Mouse (Mus musculus) thymus, postnatal 4 days (tissue): Measurements from ENCODE around the gene Gba2.
A peak's percentile ranks its signal among the peaks of the same experiment; 100 is the strongest.

ENCODE experiments used
- DNase-seq: peaks from one replicate; pipeline ENCODE4 v3.0.0; 2021

The Gba2 gene

DNA sequence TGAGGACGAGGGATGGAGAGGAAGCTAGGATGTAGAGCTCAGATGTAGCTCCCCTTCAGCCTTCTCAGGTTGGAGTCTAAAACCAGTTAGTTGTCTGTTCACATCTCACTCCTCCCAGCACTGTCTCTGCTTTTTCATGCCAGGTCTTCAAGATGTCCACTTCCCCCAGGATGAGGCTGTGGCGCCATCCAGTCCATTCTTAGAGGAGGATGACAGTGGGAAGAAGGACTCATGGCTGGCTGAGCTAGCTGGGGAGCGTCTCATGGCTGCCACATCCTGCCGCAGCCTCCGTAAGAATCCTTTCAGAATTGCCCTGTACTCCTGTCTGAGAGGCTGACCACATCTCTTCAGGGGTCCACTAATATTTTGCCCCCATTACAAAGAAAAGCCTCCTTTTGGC lies 2.0 kb upstream of the Gba2 start:
- DNase-seq, result no peak

DNA sequence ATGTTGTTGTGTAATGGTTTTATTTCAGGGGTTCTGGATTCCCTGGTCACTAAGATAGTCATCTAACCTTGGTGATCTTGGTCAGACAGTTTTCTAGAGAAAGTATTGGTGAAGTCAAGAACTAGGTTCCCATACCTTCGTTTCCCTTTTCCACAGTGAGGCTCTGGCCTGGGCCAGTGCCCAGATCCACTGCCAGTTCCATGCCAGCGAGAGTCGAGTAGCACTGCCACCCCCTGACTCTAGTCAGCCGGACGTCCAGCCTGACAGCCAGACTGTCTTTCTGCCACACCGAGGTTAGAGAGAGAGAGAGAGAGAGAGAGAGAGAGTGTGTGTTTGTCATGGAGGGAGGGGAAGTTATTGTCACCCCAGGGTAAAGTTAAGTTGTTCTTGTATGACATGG lies 1.1 kb upstream of the Gba2 start:
- no peak for DNase-seq

DNA sequence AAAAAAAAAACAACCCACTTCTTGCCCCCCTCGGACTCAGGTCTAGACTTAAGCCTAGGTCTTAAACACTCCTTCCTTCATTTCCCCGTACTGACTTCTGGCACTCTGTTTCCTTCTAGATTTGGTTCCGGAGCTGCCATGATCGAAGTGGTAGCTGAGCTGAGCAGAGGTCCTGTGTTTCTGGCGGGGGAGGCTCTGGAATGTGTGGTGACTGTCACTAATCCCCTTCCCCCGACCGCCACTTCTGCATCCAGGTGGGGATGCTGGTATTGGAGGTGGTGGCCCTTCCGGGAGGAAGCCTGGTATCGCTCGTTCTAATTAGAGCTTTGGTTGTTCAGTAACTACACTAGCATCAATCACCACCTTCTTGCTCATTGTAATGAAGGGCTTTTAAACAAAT lies 583 bp upstream of the Gba2 start:
- peak; percentile 34 for DNase-seq

DNA sequence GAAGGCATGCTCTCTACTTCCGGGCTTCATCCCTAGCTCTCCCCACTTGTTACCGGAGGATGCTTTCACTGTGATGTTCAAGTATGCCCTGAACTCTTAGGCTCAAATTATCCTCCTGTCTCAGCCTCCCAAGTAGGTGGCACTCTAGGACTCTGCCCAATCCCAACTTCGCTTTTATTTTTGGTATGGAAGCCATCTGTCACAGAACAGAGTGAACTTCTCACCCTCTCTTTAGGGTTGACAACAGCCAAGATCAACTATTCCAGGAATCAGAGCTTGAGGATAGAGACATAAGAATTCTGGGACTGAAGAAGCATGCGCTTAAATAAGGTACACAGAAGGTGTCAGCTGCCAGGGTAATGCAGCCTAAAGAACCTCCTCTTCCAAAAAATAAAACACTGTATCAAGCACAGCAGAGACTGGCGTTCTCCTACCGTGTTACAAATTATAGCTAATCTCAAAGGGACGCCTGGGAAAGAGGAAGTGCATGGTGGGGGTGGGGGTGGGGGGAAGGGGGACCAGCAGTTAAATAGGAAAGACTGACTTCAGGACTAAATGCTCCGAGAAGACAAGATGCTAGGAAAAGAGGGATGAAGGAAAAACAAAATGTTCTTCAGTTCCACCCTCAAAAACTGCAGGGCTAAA lies 1.3 kb downstream of the Gba2 start:
- no peak for DNase-seq

DNA sequence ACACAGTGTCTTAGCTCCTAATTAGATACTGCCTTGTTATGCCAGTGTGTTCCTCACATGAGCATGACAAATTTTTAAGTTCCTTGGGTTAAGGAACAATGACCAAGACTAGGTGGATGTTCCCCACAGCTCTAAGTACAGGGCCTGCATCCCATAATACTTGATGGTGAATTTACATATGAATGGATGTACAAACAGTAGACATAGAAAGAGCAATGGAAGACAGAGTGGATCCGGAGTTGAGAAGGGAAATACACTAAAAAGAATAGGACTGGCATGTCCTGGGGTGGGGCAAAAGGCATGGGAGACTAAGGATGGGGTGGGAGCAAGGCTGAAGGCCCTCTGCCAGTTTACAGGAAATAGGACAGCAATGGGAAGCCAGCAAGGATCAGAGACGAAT lies 3.3 kb downstream of the Gba2 start:
- no peak for DNase-seq

DNA sequence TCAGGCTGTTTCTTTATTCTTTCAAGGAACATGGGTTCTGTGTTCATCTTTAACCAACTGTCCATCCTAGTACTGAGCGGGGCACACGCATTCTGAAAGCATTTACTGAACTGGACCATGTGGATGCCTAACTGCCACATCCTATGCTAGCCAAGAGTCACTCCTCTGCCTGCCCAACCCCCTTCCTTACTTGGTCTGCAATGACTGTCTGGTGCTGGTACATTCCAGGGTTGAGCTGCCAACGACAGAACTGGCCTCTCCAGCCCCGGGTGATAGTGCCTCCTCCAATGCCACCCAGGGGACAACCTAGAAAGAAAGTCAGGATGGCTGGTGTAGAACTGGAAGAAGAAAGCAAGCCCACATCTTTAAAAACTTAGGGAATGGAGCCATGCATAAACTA lies 5.1 kb downstream of the Gba2 start:
- DNase-seq, result no peak

DNA sequence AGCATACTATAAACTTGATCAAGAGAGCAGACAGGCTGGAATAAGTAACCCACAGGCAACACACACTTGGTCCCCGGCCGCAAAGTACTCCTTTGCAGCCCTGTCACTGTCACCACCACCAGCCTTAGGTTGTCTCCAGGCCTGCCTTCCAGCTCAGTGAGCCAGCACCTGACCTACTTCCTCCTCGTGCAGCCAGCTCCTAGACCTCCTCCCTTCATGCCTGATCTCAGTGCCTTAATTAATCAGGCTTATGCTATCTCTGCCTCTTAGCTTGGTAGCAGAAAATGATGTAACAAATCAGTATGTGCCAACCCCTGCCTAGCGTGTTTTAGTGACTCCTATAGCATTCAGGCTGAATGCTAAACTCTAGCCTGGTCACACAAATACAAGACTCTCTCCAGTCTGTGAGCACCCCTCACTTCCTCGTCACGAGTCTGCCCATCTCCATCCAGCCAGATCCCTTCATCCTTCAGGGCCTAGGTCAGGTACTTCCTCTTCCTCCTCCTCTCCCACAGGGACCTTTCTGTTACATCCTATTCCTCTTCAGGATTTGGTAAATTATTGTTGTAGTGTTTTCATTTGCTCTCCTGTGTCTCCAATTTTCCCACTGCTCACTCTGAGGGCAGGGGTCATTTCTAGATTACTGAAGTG lies 7.2 kb downstream of the Gba2 start:
- DNase-seq, result no peak

DNA sequence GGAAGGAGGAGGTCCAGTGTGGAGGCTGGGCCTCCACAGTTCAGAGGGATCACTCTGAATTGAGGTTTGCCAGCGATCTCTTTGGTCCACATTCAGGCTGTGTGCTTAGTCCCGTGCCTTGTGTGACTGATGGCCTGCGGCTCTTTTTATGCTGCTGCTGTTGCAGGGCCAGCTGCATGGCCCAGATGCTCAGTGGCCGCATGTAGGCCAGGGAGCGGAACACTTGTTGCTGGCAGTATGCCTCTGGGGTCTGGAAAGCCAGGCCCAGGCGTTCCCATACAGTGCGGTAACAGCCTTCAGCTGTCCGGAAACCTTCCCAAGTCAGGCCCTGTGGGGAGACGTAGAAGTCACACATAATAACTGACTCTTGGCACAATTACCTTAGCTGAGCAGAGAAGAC lies 11.5 kb downstream of the Gba2 start:
- no peak for DNase-seq

DNA sequence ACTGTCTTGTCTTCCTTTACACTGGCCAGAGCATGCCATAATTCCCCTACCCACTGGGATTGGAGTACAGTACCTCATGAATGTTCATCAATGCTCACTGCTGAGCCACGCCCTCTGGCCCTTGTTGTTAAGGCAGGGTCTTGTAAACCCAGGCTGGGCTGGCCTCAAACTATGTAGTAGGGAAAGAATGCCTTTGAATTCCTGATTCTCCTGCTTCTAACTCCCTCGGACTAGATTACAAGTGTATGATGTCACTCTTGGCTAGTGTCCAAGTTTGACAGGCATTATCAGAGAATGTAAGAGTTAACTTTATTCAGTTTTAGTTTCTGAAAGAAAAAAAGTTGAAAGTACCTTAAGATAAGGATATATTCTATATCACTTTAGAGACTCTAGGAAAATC lies 14.4 kb downstream of the Gba2 start:
- DNase-seq, result no peak

DNA sequence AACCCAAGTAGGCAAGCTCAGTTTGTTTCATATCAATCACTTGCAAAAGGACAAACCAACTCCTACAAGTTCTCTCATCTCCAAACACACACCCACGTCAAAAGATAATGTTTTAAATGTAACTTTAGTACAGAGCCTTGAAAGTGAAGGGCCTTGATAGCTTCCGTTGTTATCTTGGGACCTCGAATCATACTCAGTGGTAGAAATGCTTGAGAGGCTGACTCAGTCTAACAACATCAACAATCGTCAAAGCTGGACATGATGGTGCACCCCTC lies 15.1 kb downstream of the Gba2 start:
- DNase-seq, result no peak

DNA sequence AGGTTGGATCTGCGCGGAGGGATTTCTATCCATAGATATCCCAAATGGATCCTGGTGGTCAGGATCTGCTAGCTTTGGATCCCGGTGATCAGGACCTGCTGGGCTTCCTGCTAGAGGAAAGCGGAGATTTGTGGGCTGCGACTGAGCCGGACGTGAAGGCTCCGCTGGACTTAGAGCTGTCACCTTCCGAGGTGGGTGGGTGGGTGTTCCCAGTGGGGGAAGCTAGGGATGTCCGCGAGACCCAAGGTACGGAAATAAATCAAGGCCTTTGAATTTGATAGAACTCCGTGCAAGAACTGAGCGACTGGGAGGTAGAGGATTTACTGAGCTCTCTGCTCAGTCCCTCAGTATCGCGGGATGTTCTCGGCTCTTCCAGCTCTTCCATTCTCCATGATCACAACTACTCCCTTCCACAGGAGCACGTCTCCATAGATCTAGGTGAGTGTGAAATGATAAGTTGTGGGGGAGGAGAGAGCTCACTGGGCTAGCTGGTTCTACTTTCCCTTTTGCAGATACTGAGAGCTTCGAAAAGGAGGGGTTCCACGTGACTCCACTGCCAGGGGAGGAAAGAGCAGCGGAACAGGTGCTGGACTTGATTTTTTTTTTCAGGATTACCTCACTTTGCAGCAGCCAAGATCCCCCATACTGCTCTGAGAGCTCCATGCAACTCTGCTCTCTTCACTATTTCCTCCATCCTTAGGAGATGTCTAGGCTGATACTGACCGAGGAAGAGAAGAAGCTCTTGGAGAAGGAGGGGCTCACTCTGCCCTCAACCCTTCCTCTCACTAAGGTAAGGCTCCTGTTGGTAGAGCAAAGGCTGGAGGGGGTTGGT lies 15.7 kb downstream of the Gba2 start:
- DNase-seq, result no peak

DNA sequence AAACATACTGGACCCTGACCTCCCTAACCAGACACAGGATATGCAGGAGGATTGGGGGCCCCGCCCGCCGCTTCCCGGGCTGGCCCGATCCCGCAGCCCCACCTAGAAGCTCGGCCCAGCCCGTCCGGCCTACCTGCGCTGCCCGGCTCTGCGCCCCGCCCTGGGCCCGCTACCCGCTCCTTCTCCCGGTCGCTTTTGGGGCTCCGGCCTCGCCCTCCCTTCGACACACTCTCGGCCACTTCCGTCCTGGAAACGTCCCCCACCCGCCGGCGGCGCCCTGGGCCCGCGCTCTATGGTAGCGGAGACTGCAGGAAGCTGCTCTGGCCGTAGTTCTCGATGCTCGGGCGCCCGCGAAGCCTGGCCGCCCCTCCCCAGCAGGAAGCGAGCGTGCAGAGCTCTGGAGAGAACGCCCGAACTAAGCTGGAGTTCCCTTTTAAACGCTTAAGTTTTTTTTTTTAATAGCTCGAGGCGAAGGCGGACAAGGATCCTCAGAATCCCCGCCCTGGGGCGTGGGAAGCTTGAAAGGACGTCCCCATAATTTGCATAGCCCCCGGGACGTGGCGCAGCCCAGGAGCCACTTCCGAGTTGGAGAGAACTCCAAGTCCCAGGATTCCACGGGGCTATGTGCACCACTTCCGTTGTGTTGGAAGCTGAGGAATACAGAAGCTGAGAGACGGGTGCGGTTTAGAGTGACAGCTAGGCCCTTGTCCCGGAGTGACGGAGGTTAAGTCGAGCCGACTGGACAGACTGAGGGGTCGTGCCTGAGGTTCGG lies 16.5 kb downstream of the Gba2 start, which contains the start of the genes Creb3 and Tln1:
Gene Creb3, plus strand, starts transcription at position 336 of the 772 bp plus-strand sequence.
Gene Tln1, minus strand, starts transcription at position 695 of the 772 bp plus-strand sequence.
- peak; percentile 94 for DNase-seq

DNA sequence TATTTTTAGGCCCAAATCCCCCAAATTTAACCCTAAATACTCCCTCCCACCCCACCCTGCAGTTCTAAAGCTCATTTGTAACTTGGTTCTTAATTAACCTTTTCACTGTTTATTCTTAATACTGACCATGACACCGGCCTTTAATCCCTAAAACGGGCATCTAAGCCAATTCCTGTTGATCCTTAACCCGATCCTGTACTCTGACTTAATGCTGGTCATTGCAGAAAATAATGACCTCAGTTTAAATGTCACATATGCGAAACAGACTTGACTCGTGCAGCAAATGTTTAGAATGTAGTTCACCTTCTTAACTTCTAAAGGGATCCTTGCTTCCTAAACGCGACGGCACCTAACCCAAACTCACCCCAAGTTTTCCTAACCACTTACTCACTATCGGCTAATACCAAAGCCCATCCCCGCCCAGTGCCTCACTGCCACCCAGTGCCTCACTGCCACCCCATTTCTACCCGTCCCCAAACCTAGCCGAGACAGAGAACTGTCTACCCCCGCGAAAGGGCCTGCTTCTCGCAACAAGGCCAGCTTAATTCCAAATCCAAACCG lies 17.2 kb downstream of the Gba2 start:
- DNase-seq, result no peak

DNA sequence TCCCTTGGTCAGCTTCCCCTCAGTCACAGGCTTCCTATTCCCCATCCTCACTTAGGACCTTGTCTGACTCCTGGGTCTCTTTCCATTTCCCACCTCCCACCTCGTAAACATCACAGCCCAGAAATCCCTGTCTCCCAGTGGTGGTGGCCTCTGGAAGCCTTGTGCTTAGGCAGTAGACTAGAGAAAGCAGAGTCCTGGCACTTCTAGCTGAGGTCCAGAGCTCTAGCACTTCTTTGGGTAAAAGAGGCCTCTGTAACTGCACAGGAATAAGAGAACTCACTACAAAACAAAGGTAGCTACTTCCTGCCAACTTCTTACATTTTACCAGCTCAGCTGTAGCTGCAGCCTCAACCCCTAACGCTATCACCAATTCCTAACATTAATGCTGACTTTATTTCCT lies 17.7 kb downstream of the Gba2 start:
- DNase-seq, result peak; percentile 24

DNA sequence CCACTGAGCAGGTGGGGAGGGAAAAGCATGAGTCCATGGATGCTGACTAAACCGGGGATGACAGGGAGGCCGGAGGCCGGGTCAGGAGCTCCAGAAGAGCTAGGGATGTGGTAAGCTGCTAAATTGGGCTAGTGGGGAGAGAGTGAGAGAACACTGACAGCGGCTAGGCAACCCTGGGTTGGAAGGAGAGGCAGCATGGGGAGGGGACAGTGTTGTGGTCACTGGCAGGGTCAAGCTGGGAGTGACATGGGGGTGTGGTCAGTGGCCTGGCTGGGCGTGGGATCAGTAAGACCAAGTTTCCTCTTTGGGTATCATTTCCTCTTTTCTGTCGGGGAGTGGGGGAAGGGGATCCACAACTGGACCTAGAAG lies 18.4 kb downstream of the Gba2 start:
- DNase-seq, result peak; percentile 33

DNA sequence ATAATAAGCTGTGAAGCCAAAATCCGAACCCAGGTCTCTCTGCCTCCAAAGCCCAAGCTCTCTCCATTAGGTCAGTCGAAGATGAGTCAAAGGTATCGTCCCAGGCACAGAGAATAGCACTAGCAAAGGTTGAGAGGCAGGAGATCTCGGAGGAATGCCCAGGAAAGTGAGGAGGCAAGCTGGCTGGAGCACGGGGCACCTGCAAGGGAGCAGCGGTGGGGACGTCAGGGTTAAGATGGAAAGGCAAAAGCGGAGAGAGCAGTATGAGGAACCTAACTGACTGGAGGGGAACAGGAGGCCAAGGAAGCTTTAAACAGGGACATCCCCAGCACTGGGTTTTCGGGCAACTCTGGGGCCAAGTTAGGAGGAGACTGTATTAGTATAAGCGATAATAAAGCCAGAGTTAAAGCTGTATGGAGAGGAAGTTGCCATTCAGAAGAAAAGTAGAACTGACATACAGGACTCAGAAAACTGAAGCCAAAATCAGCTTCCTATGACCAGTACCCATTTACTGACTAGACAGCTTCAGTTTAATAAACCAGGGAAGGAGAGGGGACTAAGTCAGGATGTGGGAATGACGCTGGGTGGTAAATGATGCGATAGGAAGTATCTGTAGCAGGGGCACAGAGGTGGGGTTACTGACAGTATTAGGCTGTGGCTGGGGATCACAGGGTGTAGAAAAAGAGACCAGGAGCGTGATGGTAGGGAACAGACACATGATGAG lies 19.0 kb downstream of the Gba2 start:
- DNase-seq, result no peak

DNA sequence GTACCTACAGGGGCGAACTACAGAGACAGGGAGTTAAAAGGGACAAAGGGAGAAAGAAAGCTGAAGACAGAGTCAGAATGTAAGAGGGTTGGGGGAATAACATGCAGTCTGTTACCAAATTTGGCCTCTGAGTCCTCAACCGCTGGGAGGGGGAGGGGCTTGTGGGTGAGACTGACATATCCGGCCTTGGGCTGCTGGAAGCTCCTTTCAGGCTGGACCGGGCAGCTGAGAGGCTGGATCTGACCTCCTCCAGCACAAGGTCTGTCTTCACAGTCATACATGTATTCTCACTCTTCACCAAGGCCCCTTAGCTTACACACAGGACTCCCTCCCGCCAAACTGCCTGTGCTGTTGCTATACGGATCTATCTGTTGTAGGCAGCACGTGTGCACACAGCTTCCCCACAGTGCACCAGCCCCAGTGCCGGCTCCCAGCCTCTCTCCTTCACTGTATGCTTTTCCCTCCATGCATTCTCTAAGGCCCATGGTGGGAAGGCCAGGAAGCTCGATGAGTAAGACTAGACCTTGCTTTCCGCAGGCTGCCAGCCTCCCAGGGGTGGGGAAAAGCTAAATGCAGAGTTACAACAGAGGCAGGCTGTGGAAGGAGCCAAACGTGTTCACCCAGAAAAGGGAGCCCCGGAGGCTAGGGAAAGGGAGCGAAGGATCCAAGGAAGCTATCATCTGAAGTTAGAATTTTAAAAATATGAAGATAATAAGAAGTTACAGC lies 19.9 kb downstream of the Gba2 start:
- DNase-seq, result peak; percentile 79

DNA sequence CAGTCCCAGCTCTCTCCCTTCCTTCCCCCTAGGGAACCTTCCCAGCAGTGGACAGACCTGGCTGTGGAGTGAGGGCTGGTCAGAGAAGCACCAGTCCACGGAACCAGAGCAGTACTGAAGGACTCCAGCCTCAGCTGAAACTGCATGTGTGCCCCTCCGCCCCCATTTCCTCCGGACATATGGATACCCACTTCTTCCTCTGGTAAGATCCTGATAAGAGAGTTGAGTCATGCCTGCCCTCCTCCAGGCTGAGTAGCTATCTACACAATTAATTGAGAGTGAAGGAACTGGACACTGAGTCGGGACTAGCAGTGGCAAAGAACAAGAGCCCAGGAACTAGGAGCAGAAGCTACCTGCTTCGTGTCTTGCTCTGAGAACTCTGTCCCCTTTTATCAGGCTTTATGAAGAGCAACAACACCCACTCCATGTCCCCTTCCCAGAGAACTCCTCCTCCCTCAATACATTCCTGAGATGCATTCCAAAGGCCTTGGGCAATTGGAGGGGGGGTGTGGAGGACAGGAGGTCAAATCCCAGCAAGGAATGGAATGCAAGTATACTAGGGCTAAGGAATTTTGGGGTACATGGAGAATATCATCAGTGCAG lies 20.5 kb downstream of the Gba2 start:
- DNase-seq, result no peak

DNA sequence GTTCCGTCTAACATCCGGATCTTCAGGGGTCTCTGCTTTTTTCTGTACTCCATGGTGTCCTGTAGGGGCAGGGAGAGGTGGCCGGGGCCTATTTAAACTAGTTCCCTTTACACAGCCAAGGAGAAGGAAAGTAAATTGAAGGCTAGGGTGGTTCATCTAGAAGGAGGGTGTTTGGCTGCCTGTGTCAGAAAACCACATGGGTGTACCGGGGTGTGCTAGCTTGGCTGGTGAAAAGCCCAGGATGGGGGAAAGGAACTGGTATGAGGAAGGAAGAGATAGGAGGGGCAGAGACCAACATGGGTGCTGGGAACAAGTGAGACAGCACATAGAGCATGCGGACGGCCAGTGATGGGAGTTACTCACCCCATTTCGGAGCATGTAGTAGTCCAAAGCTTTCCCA lies 22.7 kb downstream of the Gba2 start:
- no peak for DNase-seq

DNA sequence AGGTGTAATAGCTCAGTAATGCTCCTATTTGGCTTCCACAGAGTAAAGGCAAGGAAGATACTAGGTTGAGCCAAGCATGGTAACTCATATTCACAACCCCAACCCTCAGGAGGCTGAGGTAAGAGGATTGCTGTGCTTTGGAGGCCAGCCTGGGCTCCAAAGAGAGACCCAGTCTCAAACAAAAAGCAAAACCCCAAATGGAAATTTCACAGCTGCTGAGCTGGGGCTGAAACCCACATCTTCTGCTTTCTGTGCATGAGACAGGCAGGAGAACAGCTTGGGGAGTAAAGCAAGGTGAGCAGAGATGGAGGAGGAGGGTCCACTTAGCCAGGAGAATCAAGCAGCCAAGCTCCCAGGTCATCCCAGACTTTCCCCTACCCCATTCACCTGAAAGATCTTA lies 24.8 kb downstream of the Gba2 start:
- DNase-seq, result no peak

DNA sequence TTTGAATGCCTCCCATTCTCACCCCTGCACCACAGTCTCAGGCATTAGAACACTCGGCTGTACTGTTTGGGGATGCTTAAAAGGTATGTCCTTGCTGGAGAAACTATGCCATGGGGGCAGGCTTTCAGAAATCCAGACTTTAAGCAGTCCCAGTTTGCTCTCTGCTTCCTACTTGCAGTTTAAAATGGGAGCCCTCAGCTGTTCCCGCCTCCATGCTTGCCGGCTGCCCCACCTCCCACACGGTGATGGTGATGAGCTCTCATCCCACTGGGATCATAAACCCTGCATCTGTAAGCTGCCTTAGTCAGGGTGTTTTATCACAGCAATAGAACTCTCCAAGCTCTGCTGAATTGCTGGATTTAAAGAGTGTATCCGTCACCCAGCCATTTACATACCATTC lies 26.2 kb downstream of the Gba2 start:
- DNase-seq, result no peak
